Mouse (Mus musculus) stomach, embryonic 14.5 days (tissue): ENCODE results near the gene Olfr920. TPM values are rescaled to one million over a fixed set of nuclear protein-coding genes. Genes with fewer than 3 reads are reported as not detected.

Experiments
- ATAC-seq: fragments of 200-750 bp; cut with Nextera tagmentation; 2 replicates; pipeline ENCODE4 v1.8.0; 2017; ENCODE audit warnings: low read depth, moderate TSS enrichment; ENCODE audit not compliant: insufficient number of reproducible peaks, insufficient read depth, low FRiP score
- H3K27ac ChIP-seq: fragments of 300-500 bp; sonication (generic); 2 replicates; pipeline ENCODE4 v1.5.1; 2014; ENCODE audit warnings: mild to moderate bottlenecking, low read length, moderate library complexity, mixed read lengths
- H3K27me3 ChIP-seq: fragments of 300-500 bp; sonication (generic); 2 replicates; pipeline ENCODE4 v1.6.1; 2014; ENCODE audit warnings: low read length, control low read depth, mixed read lengths; ENCODE audit not compliant: control insufficient read depth, insufficient read depth
- H3K36me3 ChIP-seq: fragments of 300-500 bp; sonication (generic); 2 replicates; pipeline ENCODE4 v1.6.1; 2014; ENCODE audit warnings: mild to moderate bottlenecking, control low read depth, low read length, moderate library complexity, mixed read lengths; ENCODE audit not compliant: control insufficient read depth, insufficient read depth
- H3K4me1 ChIP-seq: fragments of 300-500 bp; sonication (generic); 2 replicates; pipeline ENCODE4 v1.6.1; 2014; ENCODE audit warnings: low read length, control low read depth, mixed read lengths; ENCODE audit not compliant: control insufficient read depth, insufficient read depth
- H3K4me2 ChIP-seq: fragments of 300-500 bp; sonication (generic); replicated peaks from 2 replicates; pipeline ENCODE4 v1.6.1; 2014; ENCODE audit warnings: low read depth, low read length, control low read depth
- H3K4me3 ChIP-seq: fragments of 300-500 bp; sonication (generic); 2 replicates; pipeline ENCODE4 v1.5.1; 2014; ENCODE audit warnings: low read depth, low read length, control low read depth
- H3K9ac ChIP-seq: fragments of 300-500 bp; sonication (generic); replicated peaks from 2 replicates; pipeline ENCODE4 v1.6.1; 2014; ENCODE audit warnings: low read depth, mild to moderate bottlenecking, control low read depth, low read length, moderate library complexity, mixed read lengths
- H3K9me3 ChIP-seq: fragments of 300-500 bp; sonication (generic); 2 replicates; pipeline ENCODE4 v1.6.1; 2016; ENCODE audit warnings: low read depth, low read length, control low read depth; ENCODE audit not compliant: control insufficient read depth
- WGBS: fragments of 180-500 bp; shearing (Covaris S2); extraction: QIAGEN DNeasy Blood & Tissue Kit; methylation state at CpG from one replicate; pipeline ENCODE4 v1.1.7; 2014; 5-methylcytosine and 5-hydroxymethylcytosine counted together
- polyA plus RNA-seq: library from polyadenylated mRNA; unstranded; fragments of >200 nt; fragmentation: Nextera tagmentation; extraction: Ambion mirVana; gene quantifications from 2 replicates; pipeline ENCODE4 v1.2.1, GENCODE M21; 2014

Gene Olfr920
- polyA plus RNA-seq, 1 experiment from 2014 or later = 0.17 TPM

DNA sequence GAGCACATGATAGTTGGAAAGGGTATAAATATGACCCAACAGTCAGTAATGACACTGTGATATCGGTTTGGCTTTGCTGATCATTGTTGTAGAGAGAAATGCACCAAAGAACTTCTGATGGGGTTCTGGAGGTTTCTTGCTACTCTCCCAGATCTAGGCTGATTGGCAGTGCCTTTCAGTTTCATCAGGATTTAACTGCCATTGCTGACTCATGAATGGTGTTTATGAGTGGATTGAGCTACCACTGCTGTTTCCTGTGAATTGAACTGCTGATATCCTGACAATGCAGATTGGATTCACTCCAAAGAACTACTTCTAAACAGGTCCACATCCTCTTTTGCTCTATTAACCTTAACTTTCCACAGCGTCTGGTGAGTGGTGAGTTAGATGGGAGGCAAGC is 40.6 kb downstream of the Olfr920 start:
- H3K4me1 ChIP-seq = no peaks in the 10 kb centered on the region
- H3K9me3 ChIP-seq = no peaks in the 10 kb centered on the region
- no peak overlapping the region for H3K9ac ChIP-seq
- WGBS = 93% methylated on average over 2 of the region's 2 CpGs
- H3K27me3 ChIP-seq = no peaks in the 10 kb centered on the region
- H3K36me3 ChIP-seq = no peaks in the 10 kb centered on the region
- H3K27ac ChIP-seq = no peak overlapping the region
- no peak overlapping the region for H3K4me2 ChIP-seq
- H3K4me3 ChIP-seq = no peak overlapping the region
- no peak for ATAC-seq

DNA sequence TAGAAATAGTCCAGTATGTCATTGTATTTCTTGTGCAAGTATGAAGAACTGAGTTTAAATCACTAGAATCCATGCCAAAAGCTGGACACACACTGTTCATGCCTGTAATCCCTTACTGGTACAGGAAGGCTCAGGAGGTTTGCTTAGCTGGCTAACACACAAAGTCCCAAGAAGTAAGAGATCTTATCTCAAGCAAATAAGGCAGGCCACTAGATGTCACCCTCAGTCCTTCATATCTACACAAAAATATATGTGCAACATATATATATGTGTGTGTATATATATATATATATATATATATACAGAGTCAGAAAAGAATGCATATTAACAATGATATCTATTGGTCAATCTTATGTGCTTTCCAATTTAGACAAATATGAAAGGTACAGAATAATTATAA is 53.6 kb downstream of the Olfr920 start:
- no peaks in the 10 kb centered on the region for H3K9me3 ChIP-seq
- no peaks in the 10 kb centered on the region for H3K4me1 ChIP-seq
- no peaks in the 10 kb centered on the region for H3K36me3 ChIP-seq
- no peak overlapping the region for H3K9ac ChIP-seq
- H3K27me3 ChIP-seq = no peaks in the 10 kb centered on the region
- H3K4me2 ChIP-seq = no peak overlapping the region
- H3K27ac ChIP-seq = no peak overlapping the region
- ATAC-seq = no peak
- no peak overlapping the region for H3K4me3 ChIP-seq

Other genes starting within 250 kb of the Olfr920 start
- not detected in 2 replicates for gene Olfr911-ps1, start 230.7 kb upstream of the Olfr920 start, polyA plus RNA-seq
- gene Olfr910, start 214.4 kb upstream of the Olfr920 start, polyA plus RNA-seq = not detected in 2 replicates
- not detected in 2 replicates for gene Olfr912, start 172.1 kb upstream of the Olfr920 start, polyA plus RNA-seq
- gene Olfr913, start 159.5 kb upstream of the Olfr920 start, polyA plus RNA-seq = not detected in 2 replicates
- not detected in 2 replicates for gene Olfr914, start 147.2 kb upstream of the Olfr920 start, polyA plus RNA-seq
- not detected in 2 replicates for gene Olfr916, start 92.4 kb upstream of the Olfr920 start, polyA plus RNA-seq
- not detected in 2 replicates for gene Olfr917, start 86.5 kb upstream of the Olfr920 start, polyA plus RNA-seq
- not detected in 2 replicates for gene Olfr918, start 77.7 kb upstream of the Olfr920 start, polyA plus RNA-seq
- not detected in 2 replicates for gene Olfr919, start 48.6 kb upstream of the Olfr920 start, polyA plus RNA-seq
- 25.4 and 26.3 TPM in 2 replicates for gene Vwa5a, start 34.0 kb upstream of the Olfr920 start, polyA plus RNA-seq
- not detected in 2 replicates for gene Olfr921, start 20.8 kb downstream of the Olfr920 start, polyA plus RNA-seq
- gene Olfr922, start 62.3 kb downstream of the Olfr920 start, polyA plus RNA-seq = not detected in 2 replicates
- not detected in 2 replicates for gene Olfr923, start 74.2 kb downstream of the Olfr920 start, polyA plus RNA-seq
- not detected in 2 replicates for gene Olfr924, start 92.2 kb downstream of the Olfr920 start, polyA plus RNA-seq
- not detected in 2 replicates for gene Olfr26, start 102.8 kb downstream of the Olfr920 start, polyA plus RNA-seq
- not detected in 2 replicates for gene Olfr926, start 124.8 kb downstream of the Olfr920 start, polyA plus RNA-seq
- not detected in 2 replicates for gene Olfr930, start 177.5 kb downstream of the Olfr920 start, polyA plus RNA-seq
- gene Olfr933, start 220.0 kb downstream of the Olfr920 start, polyA plus RNA-seq = not detected in 2 replicates
- gene Olfr934, start 236.0 kb downstream of the Olfr920 start, polyA plus RNA-seq = not detected in 2 replicates
- gene Olfr935, start 247.4 kb downstream of the Olfr920 start, polyA plus RNA-seq = not detected in 2 replicates